Mouse (Mus musculus) ES-Bruce4 (cell line): Measurements from ENCODE around the gene Car11.

Source experiments
- CTCF ChIP-seq: IDR thresholded peaks from one replicate; pipeline ENCODE4 v1.8.1; 2011; ENCODE audit warnings: low read depth, low read length
- POLR2A ChIP-seq: IDR thresholded peaks from one replicate; pipeline ENCODE4 v1.8.1; 2011; ENCODE audit warnings: low read length; ENCODE audit not compliant: insufficient read depth

- TF ChIP-seq CTCF (no peak), POLR2A (no peak)
These were observed 15.0 kb downstream of the Car11 start for GRCm38 (mm10) chr7:45714630-45715089.
